Mouse (Mus musculus) gastrocnemius, postnatal 36 days (tissue): ENCODE data around the gene Unc79. TPM values are rescaled to one million over a fixed set of nuclear protein-coding genes. Genes with fewer than 3 reads are reported as not detected.

ENCODE experiments used
- DNase-seq, 2 experiments: peaks; one replicate each; pipeline ENCODE4 v3.0.0; 2022
- intact Hi-C: fragments of 180-260 bp; cut with DNase I; formaldehyde crosslinking; loops from one replicate; pipeline ENCODE4 v1.15.1; 2025
- total RNA-seq, 2 experiments: library from RNA; stranded (reverse); gene quantifications; 2 replicates each; pipeline ENCODE4 v1.2.3; 2021

Gene Unc79
- total RNA-seq, 2 experiments from 2014 or later, result 0.05 to 0.12 TPM

- no peak for DNase-seq
- intact Hi-C loops, result no loop called here
Measured at GRCm38 (mm10) chr12:103039332-103039731, 90.7 kb downstream of the Unc79 start.

GRCm38 (mm10) chr12:103040136-103040535, 91.5 kb downstream of the Unc79 start:
- intact Hi-C loops, result no loop called here
- no peak for DNase-seq

DNA sequence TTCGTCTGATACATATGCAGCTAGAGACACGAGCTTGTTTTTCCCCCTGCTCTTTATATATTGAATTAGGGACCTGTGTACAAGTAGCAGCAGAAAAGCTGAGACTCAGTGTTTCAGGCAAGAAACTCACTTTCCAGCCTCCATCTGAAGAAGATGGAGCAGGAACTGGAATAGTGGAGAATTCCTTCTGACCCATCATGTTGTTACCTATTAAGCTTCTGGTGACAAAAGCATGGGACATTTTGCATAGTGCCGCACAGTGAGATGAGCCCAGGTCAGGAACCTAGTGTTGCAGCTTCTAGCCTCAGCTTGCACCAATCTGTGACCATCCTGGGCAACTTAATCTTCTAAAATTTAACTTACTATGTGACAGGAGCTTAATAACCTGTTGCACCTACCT, 92.7 kb downstream of the Unc79 start:
- DNase-seq, result no peak
- intact Hi-C loops, result no loop called here

DNA sequence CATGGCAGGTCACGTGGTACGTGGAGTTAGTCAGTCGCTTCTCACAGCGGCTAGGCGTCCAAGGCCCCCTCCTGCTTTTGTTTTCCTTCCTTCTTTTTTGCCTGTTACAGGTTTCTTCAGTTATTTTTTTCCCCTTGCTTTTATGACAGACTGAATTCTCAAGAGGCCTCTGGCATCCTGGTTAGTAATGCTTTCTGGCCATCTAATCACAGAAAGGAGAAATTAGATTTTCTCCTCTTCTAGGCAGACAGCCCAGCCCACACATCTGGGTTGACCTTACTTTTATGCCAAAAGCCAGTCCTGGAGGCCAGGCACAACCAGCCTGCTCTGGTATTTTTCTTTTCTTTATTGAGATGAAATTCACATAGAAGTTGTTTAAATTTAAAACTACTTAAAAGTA, 94.1 kb downstream of the Unc79 start:
- intact Hi-C loops, result no loop called here
- peak in 1 of 2 experiments; percentile 24 for DNase-seq

GRCm38 (mm10) chr12:103044422-103044821, 95.8 kb downstream of the Unc79 start:
- DNase-seq, result no peak
- intact Hi-C loops, result no loop called here

- no peak for DNase-seq
- intact Hi-C loops, result loop anchor here (10.0 kb wide), 1 partner anchor 165 kb away; no protein-coding TSS in a partner anchor
Measured at GRCm38 (mm10) chr12:103049865-103050264, 101.2 kb downstream of the Unc79 start.

DNA sequence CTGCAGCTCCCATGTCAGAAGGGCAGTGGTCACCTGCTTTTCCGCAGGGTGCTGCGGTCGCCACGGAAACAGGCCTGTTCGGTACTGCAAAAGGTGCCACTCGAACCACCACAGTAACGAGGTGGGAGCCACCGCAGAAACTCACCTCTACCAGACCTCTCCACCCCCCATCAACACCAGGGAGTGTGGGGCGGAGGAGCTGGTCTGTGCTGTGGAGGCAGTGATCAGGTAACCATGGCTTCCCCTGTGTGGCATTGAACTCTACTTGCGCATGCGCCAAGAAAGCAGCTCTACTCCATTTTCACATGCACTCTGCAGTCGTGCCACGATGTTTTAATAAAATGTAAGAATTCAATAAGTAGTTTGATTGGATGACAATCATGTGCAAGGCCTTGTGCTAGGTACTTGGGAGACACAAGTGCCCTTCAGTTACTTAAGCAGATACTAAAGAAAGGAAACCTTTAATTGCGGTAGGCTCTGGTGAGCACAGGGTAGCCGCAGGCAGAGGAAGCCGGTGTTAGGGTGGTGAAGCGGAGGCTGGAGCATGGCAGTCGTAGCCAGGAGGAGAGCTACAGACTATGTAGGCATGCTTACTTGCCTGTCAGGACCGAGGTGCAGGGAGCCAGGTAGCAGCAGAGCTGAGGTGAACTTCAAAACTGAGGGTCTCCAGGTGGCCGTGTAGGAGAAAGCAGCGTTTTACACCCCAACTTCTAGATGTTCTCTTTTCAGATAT, 110.8 kb downstream of the Unc79 start:
- DNase-seq, result no peak
- intact Hi-C loops, result loop anchor here (10.0 kb wide), 1 partner anchor 175 kb away; no protein-coding TSS in a partner anchor

DNA sequence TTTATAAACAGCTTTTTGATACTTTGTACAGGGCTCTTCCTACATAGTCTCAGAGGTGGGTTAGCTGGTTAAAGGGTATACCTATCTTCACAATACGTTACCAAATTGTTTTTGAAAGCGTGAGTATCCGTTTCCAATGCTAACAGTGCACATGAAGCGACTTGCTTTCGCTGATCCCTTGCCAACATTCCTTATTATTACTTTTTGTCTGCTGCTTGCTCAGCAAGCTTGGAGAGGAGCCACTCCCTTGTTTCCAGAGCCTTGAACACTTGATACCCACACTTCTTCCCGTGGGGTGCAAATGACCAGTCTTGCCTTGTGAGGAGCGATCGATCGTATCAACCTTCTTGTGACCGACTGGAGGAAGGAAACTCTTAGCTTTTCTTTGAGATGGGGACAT, 112.1 kb downstream of the Unc79 start:
- DNase-seq, result no peak
- intact Hi-C loops, result no loop called here

- intact Hi-C loops, result no loop called here
- DNase-seq, result no peak
Measured at GRCm38 (mm10) chr12:103062133-103062532, 113.5 kb downstream of the Unc79 start.

DNA sequence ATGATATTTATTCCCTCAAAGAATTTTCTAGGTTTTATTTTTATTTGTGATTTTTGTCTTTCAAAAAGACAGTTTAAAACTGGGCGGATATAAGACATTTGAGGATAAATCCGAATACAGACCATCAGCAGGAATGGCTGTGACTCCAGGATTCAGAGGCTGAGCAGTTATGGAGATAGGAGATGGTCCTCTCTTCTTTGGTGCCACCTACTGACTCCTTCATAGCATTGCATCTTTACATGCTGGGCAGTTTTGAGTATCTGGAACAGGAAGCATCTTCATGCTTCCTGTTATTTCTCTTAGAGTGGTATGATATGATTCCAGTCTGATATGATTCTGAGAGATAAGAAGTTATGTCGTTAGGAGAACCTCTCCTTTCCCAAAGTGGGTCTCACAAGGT, 116.3 kb downstream of the Unc79 start:
- no peak for DNase-seq
- intact Hi-C loops, result loop anchor here (2.0 kb wide), 1 partner anchor 324 kb away; no protein-coding TSS in a partner anchor

- no peak for DNase-seq
- intact Hi-C loops, result no loop called here
Measured at GRCm38 (mm10) chr12:103068161-103068560, 119.5 kb downstream of the Unc79 start.

- no peak for DNase-seq
- intact Hi-C loops, result no loop called here
Measured at GRCm38 (mm10) chr12:103069565-103069964, 120.9 kb downstream of the Unc79 start.

DNA sequence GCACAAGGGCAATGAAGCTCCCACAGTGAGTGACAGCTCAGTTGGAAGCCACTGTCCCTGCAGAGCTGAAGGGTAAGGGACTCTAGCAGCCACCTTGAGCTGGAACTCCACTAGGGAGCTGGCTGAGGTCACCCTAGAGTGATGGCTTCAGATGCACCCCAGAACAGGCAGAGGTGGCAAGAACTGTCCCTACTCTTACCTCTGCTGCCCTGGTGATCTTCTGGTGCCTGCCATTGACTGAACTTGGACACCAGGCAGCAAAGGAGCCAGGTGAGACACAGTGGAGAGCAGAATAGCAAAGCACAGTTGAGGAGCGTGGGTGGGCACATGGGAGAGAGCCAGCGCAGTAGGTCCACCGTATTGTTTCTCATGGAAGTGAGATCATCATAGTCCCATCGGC, 125.3 kb downstream of the Unc79 start:
- no peak for DNase-seq
- intact Hi-C loops, result no loop called here

- intact Hi-C loops, result no loop called here
- no peak for DNase-seq
Measured at GRCm38 (mm10) chr12:103078751-103079150, 130.1 kb downstream of the Unc79 start.

DNA sequence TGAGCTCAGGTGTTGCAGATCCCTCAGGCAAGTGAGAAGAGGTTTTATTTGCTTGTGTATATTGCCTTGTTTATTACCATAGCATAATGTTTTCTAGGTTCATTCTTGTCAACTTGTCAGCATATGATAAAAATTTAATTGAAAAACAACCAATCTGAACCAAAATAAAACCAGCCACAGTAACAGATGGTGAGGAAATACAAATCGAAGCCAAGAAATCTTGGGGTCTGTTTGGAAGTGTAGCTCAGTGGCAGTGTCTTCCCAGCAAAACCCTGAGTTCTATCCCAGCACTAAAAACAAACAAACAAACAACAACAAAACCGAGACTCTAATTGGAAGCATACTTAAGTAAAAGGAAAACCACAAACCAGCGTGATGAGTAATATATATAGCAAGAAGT, 131.4 kb downstream of the Unc79 start:
- intact Hi-C loops, result no loop called here
- DNase-seq, result no peak

GRCm38 (mm10) chr12:103091831-103092230, 143.2 kb downstream of the Unc79 start:
- intact Hi-C loops, result no loop called here
- no peak for DNase-seq

DNA sequence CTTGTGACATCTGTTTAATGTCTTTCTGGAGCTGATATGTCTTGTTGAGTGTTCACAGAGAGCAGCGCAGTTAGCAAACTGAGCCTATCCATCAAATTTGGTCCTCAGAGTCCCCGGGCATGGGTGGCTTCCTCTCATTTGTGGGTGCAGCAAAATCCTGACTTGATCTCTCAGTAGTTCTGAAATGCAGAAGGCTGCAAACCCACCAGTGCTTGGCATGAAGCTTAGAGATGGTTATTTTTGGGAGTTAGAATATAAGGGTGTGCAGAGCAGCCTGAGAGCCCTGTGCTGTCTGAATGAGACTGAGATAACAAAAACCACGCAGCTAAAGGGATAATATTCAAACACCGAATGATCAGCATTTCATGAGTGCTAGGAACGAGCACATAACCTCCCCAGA, 146.5 kb downstream of the Unc79 start:
- no peak for DNase-seq
- intact Hi-C loops, result no loop called here

DNA sequence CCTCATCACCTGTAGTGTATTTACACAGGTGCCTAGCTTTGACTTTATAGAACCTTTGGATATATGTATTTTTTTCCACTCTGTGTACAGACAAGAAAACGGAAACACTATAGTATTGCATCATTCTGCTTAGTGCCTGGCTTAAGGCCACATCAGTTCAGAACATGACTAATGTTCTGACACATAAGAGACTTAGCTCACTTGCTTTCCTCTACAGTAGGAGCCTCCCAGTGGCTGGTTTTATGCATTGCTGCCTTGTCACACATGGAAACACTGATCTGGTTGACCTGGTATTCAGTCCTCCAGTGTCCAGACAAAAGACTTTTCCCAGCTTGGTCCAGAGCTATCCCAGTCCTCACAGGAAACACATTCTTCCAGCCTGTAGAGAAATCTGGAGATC, 150.5 kb downstream of the Unc79 start:
- intact Hi-C loops, result no loop called here
- no peak for DNase-seq

GRCm38 (mm10) chr12:103100088-103100487, 151.4 kb downstream of the Unc79 start:
- intact Hi-C loops, result no loop called here
- DNase-seq, result no peak

GRCm38 (mm10) chr12:103103041-103103440, 154.4 kb downstream of the Unc79 start:
- no peak for DNase-seq
- intact Hi-C loops, result no loop called here

GRCm38 (mm10) chr12:103103601-103104000, 154.9 kb downstream of the Unc79 start:
- intact Hi-C loops, result no loop called here
- DNase-seq, result no peak

GRCm38 (mm10) chr12:103109301-103109700, 160.6 kb downstream of the Unc79 start:
- intact Hi-C loops, result no loop called here
- no peak for DNase-seq

GRCm38 (mm10) chr12:103116639-103117038, 168.0 kb downstream of the Unc79 start:
- no peak for DNase-seq
- intact Hi-C loops, result no loop called here
